Mouse (Mus musculus) neural tube, embryonic 13.5 days (tissue): ENCODE measurements around the gene Slc38a2. TPM values are rescaled to one million over a fixed set of nuclear protein-coding genes. Genes with fewer than 3 reads are reported as not detected.

Experiments used
- ATAC-seq: fragments of 200-750 bp; cut with Nextera tagmentation; 2 replicates; pipeline ENCODE4 v1.8.0; 2017; ENCODE audit warnings: low read depth, mild to moderate bottlenecking, moderate TSS enrichment, moderate library complexity
- H3K27ac ChIP-seq: fragments of 300-500 bp; sonication (generic); replicated peaks from 2 replicates; pipeline ENCODE4 v1.5.1; 2015; ENCODE audit warnings: moderate library complexity, mild to moderate bottlenecking, inconsistent platforms
- H3K27me3 ChIP-seq: fragments of 300-500 bp; sonication (generic); 2 replicates; pipeline ENCODE4 v1.6.1; 2015; ENCODE audit warnings: mild to moderate bottlenecking, inconsistent platforms
- H3K36me3 ChIP-seq: fragments of 300-500 bp; sonication (generic); 2 replicates; pipeline ENCODE4 v1.6.1; 2015; ENCODE audit warnings: mild to moderate bottlenecking, inconsistent platforms
- H3K4me1 ChIP-seq: fragments of 300-500 bp; sonication (generic); replicated peaks from 2 replicates; pipeline ENCODE4 v1.6.1; 2015; ENCODE audit warnings: inconsistent platforms
- H3K4me2 ChIP-seq: fragments of 300-500 bp; sonication (generic); 2 replicates; pipeline ENCODE4 v1.6.1; 2015; ENCODE audit warnings: inconsistent platforms, mild to moderate bottlenecking, moderate library complexity
- H3K4me3 ChIP-seq: fragments of 300-500 bp; sonication (generic); 2 replicates; pipeline ENCODE4 v1.5.1; 2015; ENCODE audit warnings: mild to moderate bottlenecking, inconsistent platforms
- H3K9ac ChIP-seq: fragments of 300-500 bp; sonication (generic); 2 replicates; pipeline ENCODE4 v1.6.1; 2015; ENCODE audit warnings: moderate library complexity, mild to moderate bottlenecking, inconsistent platforms
- H3K9me3 ChIP-seq: fragments of 300-500 bp; sonication (generic); 2 replicates; pipeline ENCODE4 v1.6.1; 2016; ENCODE audit warnings: inconsistent platforms
- whole genome bisulfite sequencing: fragments of 180-500 bp; shearing (Covaris S2); methylation state at CpG from one replicate; pipeline ENCODE4 v1.1.7; 2015; 5-methylcytosine and 5-hydroxymethylcytosine counted together
- polyA plus RNA-seq: library from polyadenylated mRNA; unstranded; fragments of >200 nt; fragmentation: Nextera tagmentation; extraction: Ambion mirVana; gene quantifications from 2 replicates; pipeline ENCODE4 v1.2.1, GENCODE M21; 2015

The Slc38a2 gene
- polyA plus RNA-seq, 1 experiment from 2014 or later = 118 TPM

DNA sequence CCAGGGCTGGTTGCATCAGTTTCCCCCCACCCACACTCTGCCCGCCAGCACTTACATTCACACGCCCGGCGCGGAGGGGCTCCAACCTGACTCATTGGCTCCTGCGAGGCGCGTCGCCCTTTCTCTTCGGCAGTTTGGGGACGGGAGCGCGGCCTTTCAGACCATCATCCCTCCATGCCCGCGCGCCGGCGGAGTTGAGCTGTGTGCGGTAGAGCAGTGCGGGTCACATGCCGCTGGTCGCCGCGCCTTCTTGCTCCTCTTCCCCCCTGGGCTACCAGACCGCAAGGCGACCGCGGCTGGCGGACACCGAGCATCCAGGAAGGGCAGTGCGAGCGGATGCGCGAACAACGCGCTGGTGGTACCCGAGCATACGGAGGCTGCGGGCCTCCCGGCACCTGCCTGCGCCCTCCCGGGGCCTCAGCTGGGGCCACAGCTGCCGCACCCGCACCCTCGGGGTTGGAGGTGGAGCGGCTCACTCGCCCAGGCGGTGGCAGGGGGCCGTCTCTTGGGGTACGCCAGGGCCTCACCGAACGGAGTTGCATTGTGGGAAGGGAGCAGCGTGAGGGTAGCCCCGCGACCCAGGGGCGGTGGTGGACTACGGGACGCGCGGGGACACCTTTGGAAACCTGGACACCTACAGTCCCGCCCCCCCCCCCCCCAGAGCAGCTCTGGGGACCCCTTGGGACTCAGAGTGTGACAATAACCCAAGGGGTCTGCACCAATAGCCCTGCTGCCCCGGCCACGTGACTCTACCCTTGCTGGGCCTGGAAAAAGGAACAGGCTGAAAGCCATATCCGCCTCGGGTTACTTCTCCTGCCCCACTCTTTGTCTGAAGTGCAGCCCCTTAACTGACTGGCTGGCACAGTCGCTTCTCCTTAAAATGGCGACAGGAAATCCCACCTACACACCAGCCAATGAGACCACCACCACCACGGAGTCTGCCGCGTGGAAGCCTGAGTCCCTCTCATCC lies 56.8 kb downstream of the Slc38a2 start, which contains the start of gene Slc38a1:
TSS of gene Slc38a1 (minus strand) at position 478 of the 970 bp plus-strand sequence.
- H3K27ac ChIP-seq = peak within 1 kb of the TSS; percentile 100
- WGBS = under 1% methylated on average over 65 of the region's 70 CpGs
- peaks cover 6% of the 10 kb centered on the region for H3K36me3 ChIP-seq
- peak within 1 kb of the TSS; percentile 100 for H3K9ac ChIP-seq
- peaks cover 31% of the 10 kb centered on the region for H3K4me1 ChIP-seq
- H3K4me3 ChIP-seq = peak within 1 kb of the TSS; percentile 89
- H3K9me3 ChIP-seq = no peaks in the 10 kb centered on the region
- H3K27me3 ChIP-seq = no peaks in the 10 kb centered on the region
- peak within 1 kb of the TSS; percentile 85 for H3K4me2 ChIP-seq
- ATAC-seq = peak; percentile 83

DNA sequence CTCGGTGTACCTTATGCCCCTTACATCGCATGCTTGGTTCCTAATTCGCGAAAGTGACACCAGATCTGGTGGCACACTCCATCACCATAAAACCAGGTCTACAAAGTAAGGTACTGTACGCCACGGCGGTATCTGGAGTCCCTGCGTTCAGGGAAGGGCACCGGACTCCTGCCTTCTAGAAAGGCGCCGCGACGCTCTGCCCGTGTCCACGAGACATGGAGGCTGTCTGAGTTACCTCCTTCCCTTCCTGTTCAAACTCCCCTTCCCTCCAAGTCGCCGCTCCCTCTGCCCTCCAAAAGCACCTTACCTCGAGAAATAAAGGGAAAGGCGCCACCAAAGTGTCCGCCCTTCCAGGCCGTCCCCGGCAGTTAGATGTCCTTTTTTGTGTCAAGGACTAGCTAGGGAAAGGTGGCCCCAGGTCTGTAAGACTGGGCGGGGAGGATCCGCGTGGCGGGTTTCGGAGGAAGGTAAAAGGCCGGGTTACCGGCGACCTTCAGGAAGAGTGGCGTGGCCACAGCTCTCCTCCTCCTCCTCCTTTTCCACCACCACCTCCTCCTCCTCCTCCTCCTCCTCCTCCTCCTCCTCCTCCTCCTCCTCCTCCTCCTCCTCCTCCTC lies 57.6 kb downstream of the Slc38a2 start:
- Histone ChIP-seq H3K4me2 (peak overlapping the region; percentile 85), H3K9ac (peak overlapping the region; percentile 100), H3K27ac (peak overlapping the region; percentile 100), H3K27me3 (no peaks in the 10 kb centered on the region), H3K4me3 (peak overlapping the region; percentile 89), H3K9me3 (no peaks in the 10 kb centered on the region), H3K36me3 (peaks cover 12% of the 10 kb centered on the region), H3K4me1 (peaks cover 37% of the 10 kb centered on the region)
- under 1% methylated on average over 31 of the region's 31 CpGs for WGBS
- ATAC-seq = peak; percentile 30

DNA sequence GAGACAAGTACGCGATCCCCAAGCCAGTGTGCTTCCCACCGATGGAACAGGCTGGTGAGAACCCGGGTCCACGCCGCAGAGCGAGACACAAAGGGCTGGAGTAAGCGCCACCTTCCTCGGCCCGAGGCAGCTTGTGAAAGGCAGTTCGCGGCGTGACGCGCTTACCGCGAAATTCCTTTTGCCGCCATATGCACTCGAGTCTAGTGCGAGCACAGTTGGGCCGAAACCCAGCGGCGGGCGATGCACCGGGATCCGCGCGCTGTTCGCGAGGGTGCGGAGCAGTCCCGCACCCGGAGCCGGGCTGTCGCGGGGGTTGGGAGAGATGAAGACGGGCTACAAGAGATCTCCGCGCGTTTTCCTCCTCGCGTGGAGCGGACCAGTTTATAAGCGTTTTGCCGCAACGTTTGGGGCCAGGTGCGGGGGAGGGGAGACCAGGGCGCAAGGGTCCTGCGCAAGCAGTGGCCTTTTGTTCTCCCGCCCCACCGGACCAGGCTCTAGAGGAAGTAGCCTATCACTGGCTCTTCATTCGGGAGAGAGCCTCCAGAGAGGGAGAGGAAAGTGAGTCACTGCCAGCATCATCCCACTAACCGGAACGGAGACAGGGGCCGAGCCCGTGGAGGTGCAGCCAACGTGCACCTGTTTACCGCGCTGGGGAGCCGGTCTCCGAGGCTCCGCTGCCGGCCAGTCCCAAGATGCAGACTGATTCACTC lies 58.3 kb downstream of the Slc38a2 start:
- Histone ChIP-seq H3K9me3 (no peaks in the 10 kb centered on the region), H3K4me2 (peak overlapping the region; percentile 85), H3K27me3 (no peaks in the 10 kb centered on the region), H3K9ac (peak overlapping the region; percentile 100), H3K4me3 (peak overlapping the region; percentile 89), H3K4me1 (peaks cover 37% of the 10 kb centered on the region), H3K27ac (peak overlapping the region; percentile 100), H3K36me3 (peaks cover 14% of the 10 kb centered on the region)
- peak; percentile 68 for ATAC-seq
- 0% methylated on average over 63 of the region's 63 CpGs for WGBS

DNA sequence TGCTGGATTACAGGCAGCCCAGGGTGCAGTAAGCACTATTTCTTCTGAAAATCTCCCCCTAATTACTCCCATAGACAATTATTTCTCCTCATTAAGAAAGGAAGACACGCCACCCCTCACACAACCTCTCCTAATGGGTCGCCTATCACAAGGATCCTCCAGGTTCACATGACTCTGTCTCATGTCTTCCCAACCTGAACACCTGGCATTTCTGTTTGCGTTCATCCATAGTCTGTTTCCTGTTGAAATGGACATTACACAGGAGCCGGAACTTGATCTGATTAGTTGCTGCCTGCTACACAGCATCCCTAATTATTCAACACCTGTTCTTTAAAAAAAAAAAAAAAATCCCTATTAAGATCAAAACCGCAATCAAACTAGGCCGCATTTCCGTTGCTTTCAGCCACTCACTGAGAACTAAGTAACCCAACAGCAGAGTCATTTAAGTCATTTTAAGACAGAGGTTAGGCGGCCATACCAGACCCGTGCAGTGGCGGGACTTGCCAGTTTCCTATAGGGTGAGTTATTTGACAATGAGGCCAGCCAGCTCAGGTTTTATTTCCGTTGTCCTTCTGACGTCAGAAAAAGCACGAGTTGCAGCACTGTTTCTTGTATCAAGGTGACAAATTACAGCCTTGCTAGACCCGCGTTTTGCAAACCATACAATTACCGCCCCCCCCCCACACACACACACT lies 59.1 kb downstream of the Slc38a2 start:
- H3K4me2 ChIP-seq = peak overlapping the region; percentile 85
- H3K4me3 ChIP-seq = peak overlapping the region; percentile 89
- H3K27me3 ChIP-seq = no peaks in the 10 kb centered on the region
- H3K4me1 ChIP-seq = peaks cover 37% of the 10 kb centered on the region
- H3K9me3 ChIP-seq = peaks cover 3% of the 10 kb centered on the region; the same call in 1 of the 2 replicates
- peaks cover 22% of the 10 kb centered on the region for H3K36me3 ChIP-seq
- H3K9ac ChIP-seq = peak overlapping the region; percentile 100
- WGBS = 4% methylated on average over 16 of the region's 16 CpGs
- H3K27ac ChIP-seq = peak overlapping the region; percentile 100
- no peak for ATAC-seq

DNA sequence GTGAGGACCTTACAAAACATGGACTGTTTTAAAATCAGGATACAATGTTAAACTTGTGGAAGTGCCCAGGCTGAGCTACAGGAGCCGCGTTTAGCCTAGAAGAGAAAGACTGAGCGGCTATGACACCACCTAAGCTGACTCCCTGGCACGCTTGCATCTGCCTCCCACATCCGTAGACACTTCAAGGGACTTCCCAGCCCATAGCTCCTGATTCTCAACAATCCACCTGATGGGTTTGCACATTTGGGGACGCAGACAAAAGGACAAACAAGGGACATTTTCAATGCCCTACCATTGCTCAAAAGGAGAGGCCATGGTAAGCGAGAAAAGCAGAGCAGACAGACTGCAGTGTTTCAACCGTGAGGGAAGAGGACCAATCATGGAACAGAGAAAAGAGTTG lies 59.9 kb downstream of the Slc38a2 start:
- H3K4me1 ChIP-seq = peaks cover 37% of the 10 kb centered on the region
- H3K4me2 ChIP-seq = peak overlapping the region; percentile 85
- WGBS = 56% methylated on average over 8 of the region's 8 CpGs
- H3K9me3 ChIP-seq = peaks cover 5% of the 10 kb centered on the region
- H3K36me3 ChIP-seq = peaks cover 30% of the 10 kb centered on the region
- peak overlapping the region; percentile 100 for H3K9ac ChIP-seq
- no peaks in the 10 kb centered on the region for H3K27me3 ChIP-seq
- no peak for ATAC-seq
- peak overlapping the region; percentile 89 for H3K4me3 ChIP-seq
- H3K27ac ChIP-seq = peak overlapping the region; percentile 42; the same call in 1 of the 2 replicates

DNA sequence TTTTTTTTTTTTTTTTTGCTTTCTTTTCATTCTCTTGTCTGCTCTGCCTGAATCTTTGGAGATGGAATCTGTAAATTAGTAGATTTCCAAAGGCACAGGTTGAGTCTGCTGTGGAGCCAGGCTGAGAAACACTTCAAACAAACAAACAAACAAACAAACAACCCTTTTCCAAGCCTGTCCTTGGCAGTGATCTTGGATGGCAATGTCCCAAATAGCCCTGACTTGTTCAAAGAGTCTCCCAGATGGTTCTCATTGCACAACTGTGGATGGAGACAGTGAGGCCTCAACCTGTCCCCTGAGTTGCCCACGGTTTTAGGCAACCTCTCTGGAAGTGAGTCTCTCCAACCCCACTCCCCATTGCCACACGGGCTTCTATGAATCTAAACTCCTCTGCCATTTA lies 60.9 kb downstream of the Slc38a2 start:
- Histone ChIP-seq H3K27ac (no peak overlapping the region), H3K4me3 (peak overlapping the region; percentile 89; the same call in 1 of the 2 replicates), H3K36me3 (peaks cover 38% of the 10 kb centered on the region), H3K9me3 (peaks cover 5% of the 10 kb centered on the region), H3K4me2 (peak overlapping the region; percentile 85), H3K27me3 (no peaks in the 10 kb centered on the region), H3K4me1 (peaks cover 34% of the 10 kb centered on the region), H3K9ac (no peak overlapping the region)
- no peak for ATAC-seq
- WGBS = 84% methylated on average over 2 of the region's 2 CpGs

DNA sequence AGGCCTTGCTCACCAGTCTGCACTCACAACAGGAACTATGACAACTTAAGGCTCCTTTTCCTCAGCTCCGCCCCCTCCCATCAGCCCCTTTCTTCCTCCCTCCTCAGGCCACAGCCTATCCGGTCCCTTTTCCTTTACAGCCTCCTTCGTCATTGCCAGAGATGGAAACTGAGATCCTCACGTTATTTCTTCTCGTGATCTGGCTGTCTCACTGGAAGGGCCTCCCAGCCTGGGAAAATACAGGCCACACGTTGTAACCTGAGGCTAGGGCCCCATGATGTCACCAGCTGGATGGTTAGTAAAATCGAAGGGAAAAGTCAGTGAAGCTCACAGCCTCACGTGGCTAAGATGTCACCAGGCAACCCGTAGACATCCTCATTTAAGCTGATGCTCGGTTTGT lies 61.4 kb downstream of the Slc38a2 start:
- H3K9me3 ChIP-seq = peaks cover 5% of the 10 kb centered on the region
- ATAC-seq = no peak
- peaks cover 43% of the 10 kb centered on the region for H3K36me3 ChIP-seq
- H3K27me3 ChIP-seq = no peaks in the 10 kb centered on the region
- H3K4me1 ChIP-seq = peaks cover 32% of the 10 kb centered on the region
- peak overlapping the region; percentile 85 for H3K4me2 ChIP-seq
- H3K9ac ChIP-seq = no peak overlapping the region
- 0 out of 2 replicates have a peak overlapping the region, but pooled peaks have one; percentile 89 for H3K4me3 ChIP-seq
- H3K27ac ChIP-seq = no peak overlapping the region
- WGBS = 65% methylated on average over 10 of the region's 10 CpGs

Other genes starting within 250 kb of the Slc38a2 start
- 53.3 and 55.9 TPM in 2 replicates for gene Scaf11, start 238.9 kb downstream of the Slc38a2 start, polyA plus RNA-seq
- 140 and 158 TPM in 2 replicates for gene Slc38a1, start 56.8 kb downstream of the Slc38a2 start, polyA plus RNA-seq